Mouse (Mus musculus): ENCODE measurements at regions not wholly inside any gene's neighbourhood (a gene's known extent, or its start where the extent isn't known, plus 50 kb on each side); places are given as distances from the start of the nearest gene placed in this dataset.
A peak's percentile ranks its signal among the peaks of the same experiment; 100 is the strongest.

GRCm38 (mm10) chr11:114611690-114612089, 56.6 kb upstream of the Rpl38 start:
- Histone ChIP-seq H3K9me3 (no peaks in the 10 kb centered on the region), H3K4me2 (replicated peaks) (no peak overlapping the region), H3K27me3 (no peaks in the 10 kb centered on the region), H3K4me3 (replicated peaks) (no peak overlapping the region), H3K4me1 (replicated peaks) (no peaks in the 10 kb centered on the region), H3K36me3 (no peaks in the 10 kb centered on the region), H3K9ac (replicated peaks) (no peak overlapping the region), H3K27ac (no peak overlapping the region)
- no peak for ATAC-seq
- WGBS: 79% methylated on average over 8 of the region's 8 CpGs

- no peaks in the 10 kb centered on the region for H3K36me3 ChIP-seq
- 91% methylated on average over 9 of the region's 9 CpGs for WGBS
- H3K9me3 ChIP-seq: peaks cover 5% of the 10 kb centered on the region; the same call in 1 of the 2 replicates
- no peaks in the 10 kb centered on the region for H3K27me3 ChIP-seq
- H3K4me3 ChIP-seq (replicated peaks): no peak overlapping the region
- no peak overlapping the region for H3K9ac ChIP-seq (replicated peaks)
- H3K4me1 ChIP-seq (replicated peaks): no peaks in the 10 kb centered on the region
- H3K27ac ChIP-seq: no peak overlapping the region
- H3K4me2 ChIP-seq (replicated peaks): no peak overlapping the region
- no peak for ATAC-seq
Measured at GRCm38 (mm10) chr11:114608009-114608408, 60.3 kb upstream of the Rpl38 start.

GRCm38 (mm10) chr11:114603108-114603507, 65.2 kb upstream of the Rpl38 start:
- H3K4me2 ChIP-seq (replicated peaks): no peak overlapping the region
- H3K4me1 ChIP-seq (replicated peaks): peaks cover 1% of the 10 kb centered on the region
- H3K9me3 ChIP-seq: peaks cover 7% of the 10 kb centered on the region; the same call in 1 of the 2 replicates
- 0 out of 2 replicates have a peak, but pooled peaks cover 3% of the 10 kb centered on the region for H3K27me3 ChIP-seq
- H3K9ac ChIP-seq (replicated peaks): no peak overlapping the region
- no peak overlapping the region for H3K27ac ChIP-seq
- no peak for ATAC-seq
- WGBS: 83% methylated on average over 6 of the region's 6 CpGs
- H3K36me3 ChIP-seq: no peaks in the 10 kb centered on the region
- H3K4me3 ChIP-seq (replicated peaks): no peak overlapping the region

GRCm38 (mm10) chr11:114597225-114597624, 71.1 kb upstream of the Rpl38 start:
- Histone ChIP-seq H3K4me2 (replicated peaks) (0 out of 2 replicates have a peak overlapping the region, but pooled peaks have one; percentile 16), H3K9me3 (no peaks in the 10 kb centered on the region)

GRCm38 (mm10) chr11:114592961-114593360, 75.4 kb upstream of the Rpl38 start:
- Histone ChIP-seq H3K27ac (no peak overlapping the region), H3K4me3 (replicated peaks) (no peak overlapping the region), H3K9me3 (no peaks in the 10 kb centered on the region), H3K36me3 (no peaks in the 10 kb centered on the region), H3K27me3 (no peaks in the 10 kb centered on the region), H3K9ac (replicated peaks) (no peak overlapping the region), H3K4me1 (replicated peaks) (peaks cover 18% of the 10 kb centered on the region), H3K4me2 (replicated peaks) (no peak overlapping the region)
- no peak for ATAC-seq
- 69% methylated on average over 9 of the region's 9 CpGs for WGBS

More at GRCm38 (mm10) chr11:114597225-114597624, 71.1 kb upstream of the Rpl38 start:
- Histone ChIP-seq H3K4me3 (replicated peaks) (no peak overlapping the region), H3K27me3 (0 out of 2 replicates have a peak, but pooled peaks cover 3% of the 10 kb centered on the region), H3K4me1 (replicated peaks) (peaks cover 21% of the 10 kb centered on the region), H3K27ac (peak overlapping the region; percentile 68), H3K36me3 (no peaks in the 10 kb centered on the region), H3K9ac (replicated peaks) (no peak overlapping the region)
- ATAC-seq: peak; percentile 78
- 6% methylated on average over 2 of the region's 2 CpGs for WGBS

GRCm38 (mm10) chr11:114588554-114588953, 79.8 kb upstream of the Rpl38 start:
- Histone ChIP-seq H3K27me3 (no peaks in the 10 kb centered on the region), H3K36me3 (no peaks in the 10 kb centered on the region), H3K4me2 (replicated peaks) (no peak overlapping the region), H3K9ac (replicated peaks) (no peak overlapping the region), H3K9me3 (peaks cover 4% of the 10 kb centered on the region; the same call in 1 of the 2 replicates), H3K27ac (no peak overlapping the region), H3K4me3 (replicated peaks) (no peak overlapping the region), H3K4me1 (replicated peaks) (no peaks in the 10 kb centered on the region)
- no peak for ATAC-seq
- WGBS: 65% methylated on average over 9 of the region's 9 CpGs

- 91% methylated on average over 4 of the region's 4 CpGs for WGBS
- peaks cover 4% of the 10 kb centered on the region; the same call in 1 of the 2 replicates for H3K9me3 ChIP-seq
- no peak overlapping the region for H3K27ac ChIP-seq
- no peak overlapping the region for H3K9ac ChIP-seq (replicated peaks)
- H3K36me3 ChIP-seq: no peaks in the 10 kb centered on the region
- no peak overlapping the region for H3K4me2 ChIP-seq (replicated peaks)
- no peak overlapping the region for H3K4me3 ChIP-seq (replicated peaks)
- H3K4me1 ChIP-seq (replicated peaks): no peaks in the 10 kb centered on the region
- ATAC-seq: no peak
- H3K27me3 ChIP-seq: no peaks in the 10 kb centered on the region
Measured at GRCm38 (mm10) chr11:114587986-114588385, 80.3 kb upstream of the Rpl38 start.

- Histone ChIP-seq H3K27ac (no peak overlapping the region), H3K27me3 (no peaks in the 10 kb centered on the region), H3K4me3 (replicated peaks) (no peak overlapping the region), H3K4me1 (replicated peaks) (no peaks in the 10 kb centered on the region), H3K9me3 (peaks cover 4% of the 10 kb centered on the region; the same call in 1 of the 2 replicates), H3K36me3 (no peaks in the 10 kb centered on the region), H3K9ac (replicated peaks) (no peak overlapping the region), H3K4me2 (replicated peaks) (no peak overlapping the region)
- 89% methylated on average over 12 of the region's 12 CpGs for WGBS
- ATAC-seq: no peak
Measured at GRCm38 (mm10) chr11:114586400-114586799, 81.9 kb upstream of the Rpl38 start.

- H3K9ac ChIP-seq (replicated peaks): no peak overlapping the region
- H3K27ac ChIP-seq: no peak overlapping the region
- no peaks in the 10 kb centered on the region for H3K27me3 ChIP-seq
- 77% methylated on average over 6 of the region's 6 CpGs for WGBS
- no peaks in the 10 kb centered on the region for H3K36me3 ChIP-seq
- no peak for ATAC-seq
- no peaks in the 10 kb centered on the region for H3K4me1 ChIP-seq (replicated peaks)
- H3K9me3 ChIP-seq: peaks cover 4% of the 10 kb centered on the region; the same call in 1 of the 2 replicates
- no peak overlapping the region for H3K4me3 ChIP-seq (replicated peaks)
- H3K4me2 ChIP-seq (replicated peaks): no peak overlapping the region
Measured at GRCm38 (mm10) chr11:114584804-114585203, 83.5 kb upstream of the Rpl38 start.

- WGBS: 84% methylated on average over 5 of the region's 5 CpGs
- peaks cover 4% of the 10 kb centered on the region; the same call in 1 of the 2 replicates for H3K9me3 ChIP-seq
- H3K4me1 ChIP-seq (replicated peaks): no peaks in the 10 kb centered on the region
- H3K4me2 ChIP-seq (replicated peaks): no peak overlapping the region
- no peak overlapping the region for H3K4me3 ChIP-seq (replicated peaks)
- no peak overlapping the region for H3K9ac ChIP-seq (replicated peaks)
- no peak for ATAC-seq
- H3K27me3 ChIP-seq: no peaks in the 10 kb centered on the region
- H3K27ac ChIP-seq: no peak overlapping the region
- no peaks in the 10 kb centered on the region for H3K36me3 ChIP-seq
Measured at GRCm38 (mm10) chr11:114584146-114584545, 84.2 kb upstream of the Rpl38 start.

- Histone ChIP-seq H3K27ac (no peak overlapping the region), H3K36me3 (no peaks in the 10 kb centered on the region), H3K9me3 (peaks cover 14% of the 10 kb centered on the region), H3K4me3 (replicated peaks) (no peak overlapping the region), H3K9ac (replicated peaks) (no peak overlapping the region), H3K27me3 (no peaks in the 10 kb centered on the region), H3K4me1 (replicated peaks) (no peaks in the 10 kb centered on the region), H3K4me2 (replicated peaks) (no peak overlapping the region)
- whole genome bisulfite sequencing: 55% methylated on average over 2 of the region's 2 CpGs
- no peak for ATAC-seq
Measured at GRCm38 (mm10) chr11:114579986-114580385, 88.3 kb upstream of the Rpl38 start.

GRCm38 (mm10) chr11:114578551-114578950, 89.8 kb upstream of the Rpl38 start:
- Histone ChIP-seq H3K9me3 (peaks cover 24% of the 10 kb centered on the region), H3K4me1 (replicated peaks) (no peaks in the 10 kb centered on the region), H3K36me3 (no peaks in the 10 kb centered on the region), H3K9ac (replicated peaks) (no peak overlapping the region), H3K4me3 (replicated peaks) (no peak overlapping the region), H3K4me2 (replicated peaks) (no peak overlapping the region), H3K27ac (no peak overlapping the region), H3K27me3 (no peaks in the 10 kb centered on the region)
- WGBS: 89% methylated on average over 6 of the region's 6 CpGs
- no peak for ATAC-seq

GRCm38 (mm10) chr11:114576803-114577202, 91.5 kb upstream of the Rpl38 start:
- no peak for ATAC-seq
- H3K27ac ChIP-seq: no peak overlapping the region
- H3K4me3 ChIP-seq (replicated peaks): no peak overlapping the region
- H3K4me2 ChIP-seq (replicated peaks): no peak overlapping the region
- no peaks in the 10 kb centered on the region for H3K27me3 ChIP-seq
- WGBS: 90% methylated on average over 8 of the region's 8 CpGs
- no peaks in the 10 kb centered on the region for H3K4me1 ChIP-seq (replicated peaks)
- no peak overlapping the region for H3K9ac ChIP-seq (replicated peaks)
- H3K36me3 ChIP-seq: no peaks in the 10 kb centered on the region
- H3K9me3 ChIP-seq: peaks cover 24% of the 10 kb centered on the region
